Mouse (Mus musculus): ENCODE results near the gene Kpna2. TPM values are rescaled to one million over a fixed set of nuclear protein-coding genes. Genes with fewer than 3 reads are reported as not detected.
"Not testable (repeated sequence)": the region's sequence is repeated elsewhere in the genome, so short reads cannot be mapped to it uniquely, and the experiment has no call there.

Kpna2 gene
- polyA plus RNA-seq, 1 experiment from 2014 or later, result 481 TPM

- peak overlapping the region; percentile 74 for H3K9ac ChIP-seq
- peak overlapping the region; percentile 59 for H3K4me3 ChIP-seq
- H3K27me3 ChIP-seq, result no peaks in the 10 kb centered on the region
- no peaks in the 10 kb centered on the region for H3K9me3 ChIP-seq (replicated peaks)
- H3K27ac ChIP-seq, result peak overlapping the region; percentile 78
- no peaks in the 10 kb centered on the region for H3K36me3 ChIP-seq (ENCODE audit: poor library complexity, severe bottlenecking)
- under 1% methylated on average over 103 of the region's 107 CpGs for WGBS
- peaks cover 50% of the 10 kb centered on the region for H3K4me1 ChIP-seq
- ATAC-seq, result peak; percentile 94
- peak overlapping the region; percentile 90 for H3K4me2 ChIP-seq
Measured at GRCm38 (mm10) chr11:107027431-107028274, 28.3 kb upstream of the Kpna2 start.

DNA sequence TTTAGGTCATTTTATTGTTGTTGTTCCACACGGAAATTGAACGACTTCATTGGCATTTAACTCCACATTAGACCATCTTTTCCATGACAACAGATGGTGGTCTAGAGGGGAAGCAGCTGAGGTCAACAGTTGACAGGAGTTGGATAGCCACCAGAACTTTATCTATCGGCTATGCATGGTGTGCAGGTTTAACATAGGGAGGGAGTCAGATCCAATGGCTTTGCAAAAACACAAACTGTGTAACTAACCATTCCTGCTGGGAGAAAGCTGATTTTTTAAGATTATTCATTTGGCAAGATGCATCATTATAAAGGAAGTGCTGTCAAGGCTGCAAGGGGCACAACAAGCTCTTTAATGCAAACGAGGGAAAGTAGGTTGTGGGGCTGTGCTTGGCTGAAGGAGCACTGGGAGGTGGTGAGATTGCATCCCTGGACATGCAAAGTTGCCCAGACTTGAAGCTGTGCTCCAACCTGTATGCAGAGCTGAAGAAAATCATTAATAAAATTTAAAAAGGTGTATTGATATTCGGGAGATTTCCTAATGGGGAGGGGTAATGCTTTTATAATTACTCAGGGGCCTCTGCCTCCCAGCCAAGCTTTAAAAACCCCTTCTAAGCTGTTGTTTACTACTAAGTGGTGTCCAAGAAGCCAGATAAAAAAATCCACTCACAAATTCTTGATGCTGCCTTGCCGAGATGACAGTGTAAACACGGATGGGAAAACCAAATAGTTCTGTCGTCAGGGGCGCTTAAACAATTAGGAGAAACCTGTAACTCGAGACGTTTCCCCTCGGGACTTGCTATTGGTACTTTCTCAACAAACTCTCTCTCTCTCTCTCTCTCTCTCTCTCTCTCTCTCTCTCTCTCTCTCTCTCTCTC is 27.5 kb upstream of the Kpna2 start:
- Histone ChIP-seq H3K27ac (no peak overlapping the region; the same call in 1 of the 2 replicates), H3K4me1 (peaks cover 41% of the 10 kb centered on the region), H3K9me3 (replicated peaks) (no peaks in the 10 kb centered on the region), H3K4me3 (peak overlapping the region; percentile 59), H3K4me2 (peak overlapping the region; percentile 90), H3K9ac (0 out of 2 replicates have a peak overlapping the region, but pooled peaks have one; percentile 75), H3K36me3 (ENCODE audit: poor library complexity, severe bottlenecking) (no peaks in the 10 kb centered on the region), H3K27me3 (no peaks in the 10 kb centered on the region)
- no peak for ATAC-seq
- WGBS, result 8% methylated on average over 12 of the region's 12 CpGs

- under 1% methylated on average over 45 of the region's 45 CpGs for WGBS
- Histone ChIP-seq H3K9ac (peak within 1 kb of the TSS; percentile 75), H3K4me3 (peak within 1 kb of the TSS; percentile 53), H3K27me3 (no peaks in the 10 kb centered on the region), H3K4me1 (peaks cover 36% of the 10 kb centered on the region), H3K27ac (peak within 1 kb of the TSS; percentile 68), H3K36me3 (ENCODE audit: poor library complexity, severe bottlenecking) (no peaks in the 10 kb centered on the region), H3K9me3 (replicated peaks) (no peaks in the 10 kb centered on the region), H3K4me2 (peak within 1 kb of the TSS; percentile 90)
- peak; percentile 28 for ATAC-seq
Measured at GRCm38 (mm10) chr11:107025411-107026321, 26.3 kb upstream of the Kpna2 start, which contains the start of gene 1810010H24Rik. Gene 1810010H24Rik, plus strand, starts transcription at chr11:107025681.

DNA sequence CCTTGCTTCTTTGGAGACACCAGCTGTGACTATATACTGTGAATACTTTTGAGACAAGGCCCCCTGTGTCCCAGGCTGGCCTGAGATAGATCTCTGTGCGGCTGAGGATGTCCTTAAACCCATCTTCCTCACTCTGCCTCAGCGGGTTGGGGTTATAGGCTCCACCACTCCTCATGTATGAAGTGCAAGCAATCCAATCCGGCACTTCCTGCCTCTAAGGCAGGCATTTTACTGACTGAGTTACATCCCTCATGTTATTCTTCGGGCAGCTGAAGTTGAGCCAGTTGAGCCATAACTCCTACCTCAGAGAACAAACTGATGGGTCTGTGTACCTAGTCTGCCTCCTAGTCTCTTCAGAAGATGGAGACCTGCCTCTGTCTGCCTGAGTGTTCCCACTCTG is 25.1 kb upstream of the Kpna2 start:
- Histone ChIP-seq H3K27ac (no peak overlapping the region), H3K27me3 (no peaks in the 10 kb centered on the region), H3K36me3 (ENCODE audit: poor library complexity, severe bottlenecking) (no peaks in the 10 kb centered on the region), H3K4me2 (peak overlapping the region; percentile 90), H3K9me3 (replicated peaks) (no peaks in the 10 kb centered on the region), H3K4me3 (peak overlapping the region; percentile 53; the same call in 1 of the 2 replicates), H3K9ac (peak overlapping the region; percentile 75; the same call in 1 of the 2 replicates), H3K4me1 (peaks cover 36% of the 10 kb centered on the region)
- ATAC-seq, result no peak
- WGBS, result 72% methylated on average over 4 of the region's 4 CpGs

- Histone ChIP-seq H3K9ac (no peak overlapping the region), H3K9me3 (replicated peaks) (no peaks in the 10 kb centered on the region), H3K4me1 (peaks cover 30% of the 10 kb centered on the region), H3K4me2 (no peak overlapping the region), H3K36me3 (ENCODE audit: poor library complexity, severe bottlenecking) (no peaks in the 10 kb centered on the region), H3K27ac (no peak overlapping the region), H3K27me3 (no peaks in the 10 kb centered on the region), H3K4me3 (no peak overlapping the region)
- WGBS, result 93% methylated on average over 13 of the region's 13 CpGs
- ATAC-seq, result no peak
Measured at GRCm38 (mm10) chr11:107022050-107022683, 22.8 kb upstream of the Kpna2 start.

GRCm38 (mm10) chr11:107019722-107020121 is 20.4 kb upstream of the Kpna2 start:
- 94% methylated on average over 5 of the region's 5 CpGs for WGBS
- H3K4me1 ChIP-seq, result not testable (repeated sequence)

GRCm38 (mm10) chr11:107019318-107019717 is 20.0 kb upstream of the Kpna2 start:
- Histone ChIP-seq H3K27ac (no peak overlapping the region), H3K9ac (no peak overlapping the region), H3K4me2 (no peak overlapping the region), H3K4me1 (peaks cover 2% of the 10 kb centered on the region; the same call in 1 of the 2 replicates), H3K36me3 (ENCODE audit: poor library complexity, severe bottlenecking) (no peaks in the 10 kb centered on the region), H3K27me3 (no peaks in the 10 kb centered on the region), H3K9me3 (replicated peaks) (no peaks in the 10 kb centered on the region), H3K4me3 (no peak overlapping the region)
- WGBS, result 37% methylated on average over 4 of the region's 4 CpGs
- no peak for ATAC-seq

More at GRCm38 (mm10) chr11:107019722-107020121, 20.4 kb upstream of the Kpna2 start:
- H3K27me3 ChIP-seq; H3K4me3 ChIP-seq; H3K9me3 ChIP-seq (replicated peaks); ATAC-seq; H3K36me3 ChIP-seq (ENCODE audit: poor library complexity, severe bottlenecking); H3K4me2 ChIP-seq; H3K9ac ChIP-seq; H3K27ac ChIP-seq: not testable (repeated sequence)

DNA sequence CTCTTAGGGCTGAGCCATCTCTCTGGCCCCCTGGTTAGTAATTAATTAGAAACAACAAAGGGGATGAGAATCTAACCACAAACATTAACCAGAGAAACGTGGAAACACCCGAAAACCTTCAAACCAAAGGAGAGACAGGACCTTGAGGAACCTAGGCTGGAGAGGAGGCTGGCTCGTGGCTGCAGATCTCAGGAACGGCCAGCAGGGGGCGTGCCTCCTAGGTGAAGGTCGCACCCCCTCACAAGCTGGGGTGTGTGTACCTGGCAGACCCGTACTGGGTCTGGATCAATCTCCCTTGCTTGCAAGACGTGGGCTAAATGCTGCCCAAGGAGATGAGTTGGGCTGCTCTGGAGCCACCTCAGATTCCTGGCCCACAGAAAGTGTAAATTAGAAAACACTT is 19.3 kb upstream of the Kpna2 start:
- Histone ChIP-seq H3K9me3 (replicated peaks) (no peaks in the 10 kb centered on the region), H3K36me3 (ENCODE audit: poor library complexity, severe bottlenecking) (no peaks in the 10 kb centered on the region), H3K4me2 (no peak overlapping the region), H3K27ac (no peak overlapping the region), H3K27me3 (no peaks in the 10 kb centered on the region), H3K4me1 (no peaks in the 10 kb centered on the region), H3K9ac (no peak overlapping the region), H3K4me3 (no peak overlapping the region)
- no peak for ATAC-seq
- WGBS, result 36% methylated on average over 8 of the region's 8 CpGs

DNA sequence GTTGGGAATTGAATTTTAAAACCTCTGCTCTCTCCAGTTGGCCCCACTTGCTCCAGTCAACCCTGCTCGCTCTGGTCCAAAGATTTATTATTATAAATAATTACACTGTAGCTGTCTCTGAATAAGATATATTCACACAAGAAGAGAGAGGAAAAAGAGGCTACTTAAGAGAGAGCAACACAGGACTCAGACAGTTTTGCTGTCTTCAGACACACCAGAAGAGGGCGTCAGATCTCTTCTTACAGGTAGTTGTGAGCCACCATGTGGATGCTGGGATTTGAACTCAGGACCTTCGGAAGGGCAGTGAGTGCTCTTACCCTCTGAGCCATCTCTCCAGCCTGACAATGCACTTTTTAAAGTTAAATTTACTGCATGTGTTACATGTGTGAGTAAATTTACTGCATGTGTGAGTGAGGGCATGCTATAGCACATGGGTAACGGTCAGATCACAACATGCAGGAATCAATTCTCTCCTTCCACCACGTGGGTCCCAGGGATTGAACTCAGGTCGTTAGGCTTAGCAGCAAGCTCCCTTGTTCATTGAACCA is 18.1 kb upstream of the Kpna2 start:
- H3K4me1 ChIP-seq, result no peaks in the 10 kb centered on the region
- H3K4me3 ChIP-seq, result no peak overlapping the region
- no peak overlapping the region for H3K4me2 ChIP-seq
- no peak overlapping the region for H3K27ac ChIP-seq
- no peaks in the 10 kb centered on the region for H3K36me3 ChIP-seq (ENCODE audit: poor library complexity, severe bottlenecking)
- H3K9ac ChIP-seq, result no peak overlapping the region
- no peak for ATAC-seq
- WGBS, result 61% methylated on average over 6 of the region's 6 CpGs
- no peaks in the 10 kb centered on the region for H3K9me3 ChIP-seq (replicated peaks)
- no peaks in the 10 kb centered on the region for H3K27me3 ChIP-seq

- WGBS, result 88% methylated on average over 1 of the region's 1 CpGs
- no peak overlapping the region for H3K4me3 ChIP-seq
- no peaks in the 10 kb centered on the region for H3K27me3 ChIP-seq
- no peak for ATAC-seq
- no peak overlapping the region for H3K9ac ChIP-seq
- no peak overlapping the region for H3K4me2 ChIP-seq
- H3K27ac ChIP-seq, result no peak overlapping the region
- no peaks in the 10 kb centered on the region for H3K9me3 ChIP-seq (replicated peaks)
- peaks cover 3% of the 10 kb centered on the region for H3K4me1 ChIP-seq
- no peaks in the 10 kb centered on the region for H3K36me3 ChIP-seq (ENCODE audit: poor library complexity, severe bottlenecking)
Measured at GRCm38 (mm10) chr11:107016893-107017292, 17.6 kb upstream of the Kpna2 start.
